Mouse (Mus musculus) kidney, postnatal 25 days (tissue): ENCODE data around the gene Ppfia2.

Source experiments
- DNase-seq, 2 experiments: peaks; one replicate each; pipeline ENCODE4 v3.0.0; 2021; ENCODE audit warnings: mixed read lengths in 2 of 2

Gene Ppfia2

GRCm38 (mm10) chr10:106670170-106670569, 200.0 kb downstream of the Ppfia2 start:
- DNase-seq: no peak

DNA sequence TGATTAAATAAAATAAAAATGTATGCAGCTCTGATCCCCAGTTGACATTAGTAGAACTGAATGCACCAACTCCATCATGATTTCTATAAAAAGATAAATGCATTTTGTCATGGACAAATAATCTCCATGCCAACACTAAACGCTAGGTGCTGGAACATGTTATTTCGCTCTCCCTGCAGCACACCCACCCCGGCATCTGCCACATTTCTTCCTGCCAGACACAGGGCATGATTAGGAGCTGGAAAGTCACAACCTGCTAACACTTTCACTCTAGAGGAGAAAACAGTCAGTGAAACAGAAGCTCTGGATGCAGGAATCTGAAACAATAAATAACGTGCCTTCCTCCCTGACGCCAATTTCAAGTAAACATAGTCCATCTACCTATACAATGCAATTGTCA, 211.3 kb downstream of the Ppfia2 start:
- no peak for DNase-seq

DNA sequence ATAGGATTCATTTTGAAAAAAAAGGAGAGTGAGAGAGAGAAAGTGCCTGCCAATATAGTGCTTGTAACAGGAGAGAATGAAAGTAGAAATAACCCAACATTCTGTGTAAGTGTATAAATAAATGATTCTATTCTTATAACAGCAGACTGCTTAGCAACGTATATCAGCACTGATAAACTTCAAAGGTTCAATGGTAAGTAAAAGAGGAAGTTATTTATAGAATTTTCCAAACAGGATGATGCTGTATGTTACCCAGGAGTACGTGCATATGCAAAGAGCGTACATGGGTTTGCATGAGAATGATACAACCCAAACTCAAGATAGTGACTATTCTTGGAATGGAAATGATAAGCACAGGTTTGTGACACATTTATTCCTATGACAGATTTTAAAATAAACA, 215.4 kb downstream of the Ppfia2 start:
- DNase-seq: no peak

DNA sequence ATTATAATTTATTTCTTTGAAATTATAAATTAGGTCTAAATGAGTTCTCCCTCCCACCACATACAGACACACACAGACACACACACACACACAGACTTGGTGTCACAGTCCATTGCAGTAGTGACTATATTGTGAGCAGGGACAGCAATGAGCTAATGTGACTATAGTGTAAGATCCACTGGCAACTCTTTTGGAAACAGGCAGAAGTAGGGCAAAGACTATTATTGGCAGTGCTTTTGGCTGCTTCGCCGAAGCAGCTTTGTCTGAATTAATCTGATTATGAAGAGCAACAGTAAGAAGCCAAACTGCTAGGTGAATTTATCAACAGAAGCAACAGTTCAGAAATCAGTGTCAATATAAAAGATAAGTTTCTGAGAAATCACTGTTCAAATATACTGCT, 249.8 kb downstream of the Ppfia2 start:
- DNase-seq: no peak

DNA sequence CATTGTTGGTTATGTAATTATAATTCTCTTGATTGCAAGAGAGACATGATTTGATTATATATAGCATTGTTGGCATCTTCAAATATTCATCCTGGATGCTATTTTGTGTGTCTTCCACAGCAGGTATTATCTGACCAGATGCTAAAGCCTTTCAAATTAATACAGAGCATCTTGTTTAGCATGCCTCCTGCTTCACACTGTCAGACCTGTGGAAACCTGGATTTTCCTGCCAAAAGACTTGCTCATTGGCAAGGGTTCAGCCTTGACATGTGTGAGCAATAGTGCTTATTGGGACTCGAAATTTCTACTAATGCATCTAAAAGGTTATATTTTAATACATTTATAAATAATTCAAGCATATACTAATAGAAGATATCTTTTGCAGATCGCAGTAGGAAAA, 262.1 kb downstream of the Ppfia2 start:
- DNase-seq: no peak

DNA sequence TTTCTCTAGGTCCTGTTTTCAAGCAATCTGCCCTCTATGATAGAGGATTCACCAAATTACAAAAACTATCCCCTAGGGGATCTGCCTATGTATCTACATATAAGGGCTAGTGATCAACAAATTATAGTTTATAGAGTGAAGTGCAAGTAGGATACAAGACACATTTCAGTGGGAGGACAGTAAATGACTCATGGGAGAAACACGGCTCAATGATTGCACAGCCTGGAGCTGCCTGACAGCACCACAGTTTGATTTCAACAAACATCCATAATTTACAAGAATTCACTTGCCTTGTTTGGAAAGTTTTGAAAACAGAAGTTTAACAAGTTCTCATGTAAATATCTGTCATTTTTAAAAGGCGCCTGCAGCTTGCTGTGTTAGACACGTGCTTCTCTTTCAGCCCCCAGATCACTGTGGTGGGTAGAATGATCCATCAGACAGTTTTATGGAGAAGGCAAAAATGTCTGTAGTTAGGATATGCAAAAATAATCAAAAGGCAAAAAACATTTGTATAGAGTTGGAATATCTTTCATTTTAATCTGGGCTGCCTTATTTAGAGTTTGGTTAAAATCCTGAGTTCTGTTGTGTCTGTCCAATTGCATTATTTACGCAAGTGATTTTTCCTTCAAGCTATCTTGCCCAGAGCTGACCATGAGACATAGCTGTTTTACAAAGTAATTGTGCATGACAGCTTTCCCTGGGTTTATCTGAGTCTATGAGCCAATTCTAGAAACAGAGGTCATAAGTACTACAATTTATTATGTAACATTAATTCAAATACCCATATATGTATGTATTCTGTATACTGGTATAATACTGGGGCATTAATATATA, 266.3 kb downstream of the Ppfia2 start:
- DNase-seq: no peak

DNA sequence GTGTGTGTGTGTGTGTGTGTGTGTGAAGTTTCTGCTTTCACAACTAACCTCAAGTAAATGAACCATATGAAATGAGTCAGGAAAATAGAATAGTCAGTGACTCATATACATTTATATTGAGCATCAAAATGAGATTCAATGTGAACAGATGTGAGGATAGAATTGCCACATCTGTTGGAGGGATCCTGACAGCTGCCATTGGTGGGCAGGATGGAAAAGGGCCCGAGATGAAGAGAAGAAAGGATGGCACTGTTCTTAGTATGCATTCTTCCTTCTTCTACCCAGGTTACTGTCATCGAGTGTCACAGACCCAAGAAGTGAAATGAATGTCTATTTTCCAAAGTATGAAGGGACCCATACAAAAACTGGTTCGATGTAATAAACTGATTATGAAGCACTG, 268.1 kb downstream of the Ppfia2 start:
- DNase-seq: no peak

- no peak for DNase-seq
These were observed 274.8 kb downstream of the Ppfia2 start for GRCm38 (mm10) chr10:106744966-106745365.

- DNase-seq: no peak
These were observed 290.9 kb downstream of the Ppfia2 start for GRCm38 (mm10) chr10:106761061-106761460.

DNA sequence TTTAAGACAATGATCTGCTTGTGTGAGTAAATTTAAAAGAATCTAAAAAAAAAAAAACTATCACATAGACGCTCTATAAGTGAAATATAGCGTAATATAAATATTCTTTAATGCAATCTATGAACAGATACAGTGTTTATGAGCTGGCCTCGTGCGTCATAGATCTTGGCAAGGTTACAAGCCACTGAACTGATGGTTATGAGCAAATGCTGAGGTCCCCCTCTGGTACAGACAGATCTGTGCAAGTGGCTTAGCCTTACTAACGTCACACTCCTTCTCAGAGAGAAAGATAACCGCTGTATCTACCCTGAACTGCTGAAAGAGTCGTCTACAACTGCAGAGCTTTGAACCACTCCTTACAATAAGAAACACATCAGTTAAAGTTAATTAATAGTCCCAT, 293.6 kb downstream of the Ppfia2 start:
- DNase-seq: no peak

GRCm38 (mm10) chr10:106775571-106775970, 305.4 kb downstream of the Ppfia2 start:
- no peak for DNase-seq

DNA sequence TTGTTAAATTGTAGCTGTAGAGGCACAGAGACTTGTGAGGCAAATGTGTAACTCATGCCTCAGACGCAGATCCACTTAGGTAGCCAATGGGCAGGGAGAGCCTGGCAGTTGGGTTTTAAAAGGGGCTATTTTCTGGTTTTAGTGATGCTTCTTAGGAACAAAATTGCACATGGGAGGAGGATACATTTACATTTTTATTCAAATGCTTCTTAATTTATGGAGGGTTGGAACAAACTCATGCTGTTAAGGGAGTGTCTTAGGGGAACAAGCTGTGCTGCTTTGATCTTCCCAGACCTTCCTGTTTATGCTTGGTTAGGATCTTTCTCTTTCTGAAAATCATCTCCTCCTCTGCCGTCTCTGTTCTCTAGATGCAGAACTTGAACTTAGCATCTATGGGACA, 345.3 kb downstream of the Ppfia2 start:
- no peak for DNase-seq

- DNase-seq: no peak
These were observed 348.2 kb downstream of the Ppfia2 start for GRCm38 (mm10) chr10:106818381-106818780.

DNA sequence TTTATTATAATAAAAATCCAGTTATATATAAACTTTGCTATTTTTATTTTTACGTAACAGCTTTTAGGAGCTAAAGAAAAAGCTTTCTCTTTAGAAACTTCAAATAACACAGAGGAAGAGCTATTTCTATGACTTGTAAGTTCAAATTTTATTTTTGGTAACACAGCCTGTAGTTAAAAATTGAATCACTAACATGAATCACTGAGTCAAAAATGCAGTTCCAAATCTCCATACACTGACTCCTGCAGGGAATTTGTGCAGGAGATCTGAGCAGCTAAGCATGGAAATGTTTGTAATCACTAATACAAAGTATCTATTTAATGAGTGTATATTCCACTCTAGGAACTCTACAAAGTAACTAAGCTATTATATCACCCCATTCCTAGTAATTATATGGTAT, 354.1 kb downstream of the Ppfia2 start:
- no peak for DNase-seq

- no peak for DNase-seq
These were observed 368.3 kb downstream of the Ppfia2 start for GRCm38 (mm10) chr10:106838476-106838875.

- DNase-seq: no peak
These were observed 388.0 kb downstream of the Ppfia2 start for GRCm38 (mm10) chr10:106858106-106858505.

DNA sequence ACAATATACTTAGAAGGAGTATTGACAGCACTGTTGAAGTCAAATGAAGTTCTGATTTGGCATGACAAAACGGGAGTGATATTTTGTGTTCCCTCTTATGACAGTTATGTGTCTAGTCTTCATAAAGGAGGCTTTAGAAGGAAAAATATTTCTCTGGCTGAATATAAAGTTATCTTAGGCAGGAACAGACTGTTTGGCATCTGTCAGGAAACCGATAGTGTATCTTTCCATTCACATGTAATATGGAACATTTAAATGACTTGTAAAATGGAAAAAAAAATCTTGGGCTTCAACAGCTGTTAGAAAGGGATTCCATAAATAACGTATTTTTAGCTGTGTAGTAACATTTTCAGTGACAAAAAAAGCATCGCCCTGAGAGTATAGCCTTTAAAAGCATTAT, 400.1 kb downstream of the Ppfia2 start:
- DNase-seq: no peak

DNA sequence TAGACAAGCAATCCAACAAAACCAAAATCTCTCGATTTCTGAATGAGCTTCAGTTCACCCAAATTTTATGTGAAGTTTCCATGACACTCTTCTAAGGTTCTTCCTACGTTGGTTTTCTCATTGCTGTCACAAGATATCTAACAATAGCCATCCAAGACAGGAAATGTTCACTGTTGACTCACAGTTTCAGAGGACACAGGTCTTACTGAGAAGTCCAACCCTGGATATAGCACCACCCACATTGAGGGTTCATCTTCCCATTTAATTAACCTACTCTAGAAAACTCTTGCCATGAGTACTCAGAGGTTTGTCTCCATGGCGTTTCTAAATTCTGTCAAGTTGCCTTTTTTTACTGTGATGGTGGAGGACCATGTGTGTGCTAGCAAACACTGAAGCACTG, 401.7 kb downstream of the Ppfia2 start:
- DNase-seq: no peak

DNA sequence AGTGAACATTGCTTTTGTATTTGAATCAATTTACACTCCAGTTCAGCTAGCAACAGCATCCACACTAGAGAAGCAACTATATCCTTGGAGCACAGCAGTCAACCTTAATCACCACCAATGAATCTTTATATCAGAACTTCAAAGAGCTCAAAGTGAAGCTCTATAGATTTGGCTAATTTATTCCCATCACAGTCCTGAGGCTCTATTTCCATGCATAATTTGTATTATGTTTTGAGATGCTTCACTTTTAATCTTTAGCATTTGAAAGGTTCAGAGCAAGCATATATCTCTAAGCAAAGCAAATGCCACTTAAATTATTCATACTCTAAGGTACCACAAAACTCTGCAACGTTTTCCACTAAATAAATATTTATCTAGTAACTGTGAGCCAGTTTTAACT, 402.6 kb downstream of the Ppfia2 start:
- DNase-seq: no peak

- no peak for DNase-seq
These were observed 411.2 kb downstream of the Ppfia2 start for GRCm38 (mm10) chr10:106881330-106881729.

DNA sequence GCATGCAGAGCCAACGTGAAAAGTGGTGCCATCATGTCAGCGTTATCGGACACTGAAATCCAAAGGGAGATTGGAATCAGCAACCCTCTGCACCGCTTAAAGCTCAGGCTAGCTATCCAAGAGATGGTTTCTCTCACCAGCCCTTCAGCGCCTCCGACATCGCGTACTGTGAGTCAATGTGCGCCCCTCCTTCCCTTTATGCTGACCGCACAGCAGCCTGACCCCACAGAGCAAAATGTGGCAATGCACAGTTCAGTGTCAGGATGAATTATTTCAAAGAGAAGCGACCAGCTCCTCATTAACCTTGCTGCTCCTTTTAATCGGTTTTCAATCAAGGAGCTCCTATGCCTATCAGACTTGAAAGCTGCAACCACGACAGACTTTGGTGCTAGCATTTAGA, 426.2 kb downstream of the Ppfia2 start:
- no peak for DNase-seq

DNA sequence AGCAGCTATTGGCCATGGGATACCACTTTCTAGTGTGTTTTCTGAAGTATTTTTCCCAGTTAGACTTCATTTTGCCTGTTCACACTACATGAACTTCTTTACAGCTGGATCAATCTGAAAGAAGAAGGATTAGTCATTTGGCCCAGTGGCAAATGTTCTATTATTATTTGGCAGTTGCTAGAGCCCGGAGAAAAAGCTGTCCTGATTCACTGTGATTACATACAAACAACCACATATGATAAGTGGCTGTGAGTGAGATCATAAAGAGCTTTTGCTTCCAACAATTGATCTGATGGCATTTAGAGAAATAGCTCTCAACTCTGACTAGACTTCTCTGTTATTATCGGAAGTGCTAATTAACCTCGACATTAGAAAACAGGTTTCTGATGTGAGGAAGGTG, 440.0 kb downstream of the Ppfia2 start:
- DNase-seq: no peak

GRCm38 (mm10) chr10:106913032-106913431, 442.9 kb downstream of the Ppfia2 start:
- no peak for DNase-seq

DNA sequence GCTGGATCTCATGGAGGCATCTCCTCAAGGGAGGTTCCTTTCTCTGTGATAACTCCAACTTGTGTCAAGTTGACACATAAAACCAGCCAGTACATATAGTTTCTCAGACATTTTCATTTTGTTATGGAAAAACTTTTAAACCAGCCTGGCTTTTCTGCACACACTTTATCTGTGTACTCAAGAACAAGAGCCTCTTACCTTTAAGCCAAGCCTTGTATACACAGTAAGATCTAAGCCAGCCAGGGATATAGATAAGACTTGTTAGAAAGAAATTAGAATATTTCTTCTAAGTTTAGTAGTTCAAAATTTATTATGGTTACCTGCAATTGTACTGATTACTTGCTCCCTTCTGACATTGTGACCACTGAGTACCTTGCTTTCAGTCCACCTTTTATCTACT, 444.1 kb downstream of the Ppfia2 start:
- DNase-seq: no peak

DNA sequence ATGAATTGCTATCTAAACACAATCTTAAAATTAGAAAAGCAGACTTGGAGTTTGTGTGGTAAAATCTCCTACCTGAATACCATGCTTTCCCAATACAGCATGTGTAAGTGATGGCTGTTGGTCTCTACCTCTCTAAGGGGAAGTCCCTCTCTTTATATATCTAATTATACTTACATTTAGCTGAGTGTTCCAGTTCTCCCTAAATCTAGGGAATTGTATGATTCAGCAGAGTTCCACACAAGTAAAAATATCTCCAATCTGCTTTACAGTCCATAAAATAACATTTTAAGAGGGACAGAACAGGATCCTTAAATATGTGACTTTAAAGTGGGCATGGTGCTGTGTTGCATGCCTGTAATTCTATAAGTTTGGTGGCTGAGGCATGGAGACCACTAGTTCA, 444.7 kb downstream of the Ppfia2 start:
- no peak for DNase-seq
